Mouse (Mus musculus) frontal cortex, postnatal 36 days (tissue): ENCODE data around the gene Muc1.
"Not testable (repeated sequence)": the region's sequence is repeated elsewhere in the genome, so short reads cannot be mapped to it uniquely, and the experiment has no call there.

Source experiments
- DNase-seq, 2 experiments: peaks; one replicate each; pipeline ENCODE4 v3.0.0; 2022; ENCODE audit warnings: low spot score in 2 of 2

Gene Muc1

DNA sequence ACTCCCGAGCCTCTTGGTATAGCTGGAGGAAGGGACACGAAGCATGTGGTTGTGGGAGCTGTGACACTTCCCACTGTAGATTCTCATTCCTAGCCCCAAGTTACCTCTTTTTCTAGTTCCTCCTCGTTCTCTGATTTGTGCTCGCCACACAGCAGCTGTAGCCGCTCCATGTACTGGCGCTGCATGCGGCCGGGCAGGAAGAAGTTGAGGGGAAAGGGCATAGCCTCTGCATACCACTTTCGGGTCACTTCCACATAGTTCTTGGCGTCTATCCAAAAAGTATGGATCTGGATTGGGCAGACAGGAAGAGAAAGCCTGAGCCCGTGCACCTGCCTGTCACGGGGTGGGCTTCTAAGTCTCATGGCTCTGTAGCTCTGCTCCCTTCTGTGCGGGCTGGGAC, 18.7 kb upstream of the Muc1 start:
- no peak for DNase-seq

DNA sequence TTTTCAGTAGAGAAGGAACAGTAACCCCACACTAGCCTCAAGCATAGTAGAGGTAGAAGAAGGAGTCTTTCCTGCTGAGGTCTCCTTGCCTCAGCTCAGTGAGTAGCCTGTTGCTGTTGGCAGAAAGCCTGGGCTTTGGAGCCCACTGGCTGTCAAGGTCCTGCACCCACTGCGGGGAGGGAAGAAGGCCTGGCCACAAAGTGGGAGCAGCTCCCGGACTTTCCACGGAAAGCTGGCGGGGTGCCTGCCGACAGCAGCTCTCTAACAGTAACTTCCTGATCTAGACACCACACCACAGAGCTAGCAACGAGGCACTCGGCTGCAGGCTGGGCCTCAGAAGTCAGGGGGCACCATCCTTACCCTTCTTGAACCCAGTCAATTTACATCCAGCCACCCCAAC, 18.1 kb upstream of the Muc1 start:
- DNase-seq = no peak

DNA sequence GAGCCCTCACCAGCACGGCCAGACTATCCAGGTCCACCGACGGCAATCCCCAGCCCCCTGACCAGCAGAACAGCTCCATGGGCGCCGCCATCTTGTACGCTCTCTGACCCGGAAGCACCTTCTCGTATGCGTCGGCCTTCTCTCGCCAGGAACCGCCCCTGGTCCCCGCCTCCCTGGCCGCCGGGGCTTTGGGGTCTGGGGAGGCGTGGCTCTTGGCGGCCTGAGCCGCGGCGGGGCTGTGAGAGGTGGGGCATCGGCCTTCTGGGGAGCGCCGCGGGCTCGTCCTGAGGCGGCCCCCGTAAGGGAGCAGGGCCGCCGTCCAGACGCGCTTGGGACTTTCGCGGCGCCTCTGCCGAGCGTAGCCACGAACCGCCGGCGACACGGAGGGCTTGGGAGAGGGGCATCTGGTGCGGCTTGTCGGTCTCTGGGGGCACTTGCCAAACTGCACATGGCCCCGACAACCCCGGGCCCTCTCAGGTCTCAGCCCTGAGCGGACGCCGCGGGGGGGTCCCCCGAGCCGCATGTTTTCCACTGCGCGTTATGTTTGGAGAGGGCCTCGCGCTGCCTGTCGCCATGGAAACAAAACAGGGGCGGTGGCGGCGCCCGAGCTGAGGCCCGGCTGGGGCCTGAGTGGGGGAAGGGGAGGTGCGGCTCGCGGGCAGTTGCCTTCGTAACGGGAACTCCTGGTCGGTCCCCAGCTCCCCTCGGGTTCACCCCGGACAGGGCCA, 14.9 kb upstream of the Muc1 start:
- DNase-seq = peak; percentile 93

DNA sequence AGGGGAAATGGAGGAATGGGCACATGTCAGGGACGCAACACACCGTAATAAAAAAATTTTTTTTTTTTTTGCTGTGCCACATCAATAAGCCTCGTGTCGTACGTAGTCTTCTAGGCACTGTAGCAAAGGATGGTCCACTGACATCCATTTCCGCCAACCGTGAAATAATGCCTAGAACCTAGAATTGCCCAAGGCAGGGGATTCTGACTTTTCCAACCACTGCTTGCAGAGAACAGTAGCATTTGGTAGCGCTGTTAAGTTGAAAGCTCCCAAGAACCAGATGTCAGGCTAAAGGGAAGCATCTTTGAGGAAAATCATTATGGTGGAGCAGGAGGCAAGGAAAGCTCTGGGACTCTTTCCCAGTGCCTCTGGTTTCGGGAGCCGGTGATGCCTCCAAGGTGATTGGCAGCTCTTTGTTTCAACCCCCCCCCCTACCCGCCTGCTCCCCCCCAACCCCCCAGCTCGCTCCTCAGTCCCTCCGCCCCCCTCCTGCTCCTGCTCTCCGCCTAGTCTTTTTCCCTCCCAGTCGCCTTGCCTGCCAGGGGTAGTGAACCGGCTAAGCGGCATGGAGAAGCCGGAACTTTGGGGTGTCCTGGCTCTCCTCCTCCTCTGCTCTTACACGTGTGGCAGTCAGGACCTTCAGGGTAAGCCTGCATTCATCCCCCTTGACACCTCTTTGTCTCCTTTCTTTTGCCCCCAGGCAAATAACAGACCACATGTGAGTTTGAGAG, 14.0 kb upstream of the Muc1 start, which contains the start of gene Thbs3:
Gene Thbs3 (plus strand): TSS at position 500 of the 731 bp plus-strand sequence.
- DNase-seq = no peak

DNA sequence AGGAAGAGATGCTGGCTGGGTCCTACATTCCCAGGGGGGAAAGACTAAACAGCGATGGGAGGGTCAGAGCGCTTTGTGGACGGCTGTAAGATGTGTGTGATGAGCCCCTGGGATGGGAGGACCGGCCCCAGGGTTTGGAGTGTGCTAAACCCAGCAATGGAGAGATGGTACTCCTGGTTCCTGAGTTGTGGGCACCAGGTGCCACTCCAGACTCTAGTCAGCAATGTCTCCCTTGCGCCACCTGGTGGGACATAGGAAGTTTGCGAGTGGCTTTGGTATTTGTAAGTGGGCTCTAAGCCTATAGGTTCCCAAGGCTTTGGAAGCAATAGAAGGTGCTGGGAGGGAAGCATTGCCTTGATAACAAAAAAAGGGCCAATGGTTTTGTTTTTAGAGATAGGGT, 13.0 kb upstream of the Muc1 start:
- peak; percentile 83 to 90 for DNase-seq

DNA sequence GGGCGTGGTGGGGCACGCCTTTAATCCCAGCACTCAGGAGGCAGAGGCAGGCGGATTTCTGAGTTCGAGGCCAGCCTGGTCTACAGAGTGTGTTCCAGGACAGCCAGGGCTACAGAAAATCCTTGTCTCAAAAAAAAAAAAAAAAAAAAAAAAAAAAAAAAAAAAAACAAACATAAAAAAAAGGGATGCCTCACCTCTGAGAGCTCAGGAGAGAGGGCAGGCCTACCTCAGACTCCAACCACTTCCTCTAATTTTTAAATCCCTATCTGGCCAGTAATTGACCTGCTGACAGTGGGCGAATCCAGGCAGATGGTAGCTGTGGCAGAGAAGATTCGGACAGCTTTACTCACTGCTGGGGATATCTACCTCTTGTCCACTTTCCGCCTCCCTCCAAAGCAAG, 12.4 kb upstream of the Muc1 start:
- not testable (repeated sequence) for DNase-seq

DNA sequence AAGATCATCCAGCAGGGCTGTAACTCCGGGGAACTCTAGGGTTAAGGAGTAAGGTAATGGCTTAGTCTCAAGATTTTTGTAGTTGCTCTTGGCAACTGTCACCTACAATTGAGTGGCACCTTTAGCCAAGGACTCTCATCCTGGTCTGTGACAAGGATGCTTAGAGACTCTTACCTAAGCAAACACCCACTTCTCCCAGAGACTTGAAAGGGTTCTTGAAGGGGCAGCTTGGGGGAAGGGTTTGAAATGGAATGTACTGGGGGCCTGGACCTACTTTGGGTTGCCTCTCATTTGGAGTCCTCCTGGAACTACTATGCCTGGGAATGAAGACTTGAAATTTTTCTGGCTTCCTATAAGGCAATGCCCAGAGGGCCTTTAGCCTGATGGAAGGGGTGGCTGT, 10.6 kb upstream of the Muc1 start:
- no peak for DNase-seq

DNA sequence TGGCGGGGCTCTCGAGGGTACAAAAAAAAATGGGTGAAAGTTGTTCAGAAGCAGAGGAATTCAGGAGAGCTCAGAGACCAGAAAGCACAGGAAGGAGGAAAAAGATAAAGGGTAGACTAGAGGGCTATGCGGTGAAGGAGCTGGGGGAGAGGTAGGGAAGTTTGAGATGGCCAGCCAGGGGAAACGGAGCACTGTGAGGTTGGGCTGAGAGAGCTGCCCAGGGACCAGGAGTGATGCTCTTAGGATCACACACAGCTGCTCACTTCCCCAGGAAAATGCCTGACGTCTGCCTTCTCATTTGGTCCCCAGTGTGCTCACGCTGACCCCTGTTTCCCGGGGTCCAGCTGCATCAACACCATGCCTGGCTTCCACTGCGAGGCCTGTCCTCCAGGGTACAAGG, 9.3 kb upstream of the Muc1 start:
- no peak for DNase-seq

DNA sequence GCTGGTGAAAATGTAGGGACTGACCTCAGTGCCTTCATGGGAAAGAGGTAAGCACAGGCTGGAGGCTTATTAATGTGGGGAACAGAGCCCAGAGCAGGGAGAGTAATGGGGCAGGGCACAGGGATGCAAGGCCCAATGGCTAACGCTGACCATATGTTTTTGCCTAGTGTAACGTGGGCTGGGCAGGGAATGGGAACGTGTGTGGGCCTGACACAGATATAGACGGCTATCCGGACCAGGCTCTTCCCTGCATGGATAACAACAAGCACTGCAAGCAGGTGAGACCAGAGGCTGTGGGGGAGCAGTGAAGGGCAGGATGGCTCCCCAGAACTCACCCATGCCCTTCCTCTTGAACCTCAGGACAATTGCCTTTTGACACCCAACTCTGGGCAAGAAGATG, 7.7 kb upstream of the Muc1 start:
- DNase-seq = no peak

DNA sequence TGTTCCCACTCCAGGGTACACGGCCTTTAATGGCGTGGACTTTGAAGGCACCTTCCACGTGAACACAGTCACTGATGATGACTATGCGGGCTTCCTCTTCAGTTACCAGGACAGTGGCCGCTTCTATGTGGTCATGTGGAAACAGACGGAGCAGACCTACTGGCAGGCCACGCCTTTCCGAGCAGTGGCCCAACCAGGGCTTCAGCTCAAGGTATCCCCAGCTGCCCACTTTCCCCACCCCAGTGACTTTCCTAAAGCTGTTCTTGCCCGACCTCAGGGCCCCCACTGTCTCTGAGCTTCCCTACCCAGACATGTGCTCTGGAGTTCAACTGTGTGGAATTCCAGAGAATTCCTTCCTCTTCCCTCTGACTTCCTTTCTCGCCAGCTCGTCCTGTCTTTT, 4.1 kb upstream of the Muc1 start:
- DNase-seq = no peak

DNA sequence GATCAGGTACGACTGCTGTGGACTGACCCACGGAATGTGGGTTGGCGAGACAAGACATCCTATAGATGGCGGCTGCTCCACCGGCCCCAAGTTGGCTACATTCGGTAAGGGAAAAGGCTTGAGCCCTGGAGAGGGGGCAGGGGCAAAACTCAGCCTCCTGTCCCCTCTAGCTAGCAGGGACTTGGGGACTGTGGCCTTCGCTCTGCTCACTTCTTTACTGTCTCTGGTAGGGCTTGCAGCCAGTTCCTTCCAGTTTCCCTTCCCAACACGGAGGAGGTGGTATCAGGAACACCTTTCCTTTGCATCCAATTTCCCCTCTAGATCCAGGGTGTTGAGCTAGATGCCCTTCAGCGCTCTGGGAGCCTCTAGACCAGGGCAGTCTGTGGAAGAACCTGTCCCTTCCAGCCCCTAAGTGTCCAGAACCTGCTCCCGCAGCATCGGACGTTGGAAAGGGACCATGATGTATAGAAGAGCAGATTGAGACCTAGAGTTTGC, 3.5 kb upstream of the Muc1 start:
- no peak for DNase-seq

DNA sequence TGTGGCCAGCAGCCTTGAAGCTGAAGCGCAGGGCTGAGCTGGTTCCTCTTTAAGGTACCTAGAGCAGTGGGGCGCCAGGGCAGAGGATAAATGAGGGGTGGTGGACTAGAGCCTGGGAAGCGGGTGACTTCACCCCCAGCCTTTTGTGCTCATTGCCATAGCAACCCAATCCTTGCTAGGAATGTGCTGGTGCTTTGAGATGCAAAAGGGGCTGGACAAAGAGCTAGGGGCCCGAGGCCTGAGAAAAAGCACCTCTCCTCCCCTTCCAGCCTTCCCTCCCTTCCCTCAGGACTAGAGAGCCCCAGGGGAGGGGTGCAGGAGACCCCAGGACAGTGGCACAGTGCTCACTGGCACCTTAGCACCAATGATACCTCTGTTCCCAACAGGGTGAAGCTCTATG, 2.9 kb upstream of the Muc1 start:
- DNase-seq = peak in 1 of 2 experiments; percentile 60

DNA sequence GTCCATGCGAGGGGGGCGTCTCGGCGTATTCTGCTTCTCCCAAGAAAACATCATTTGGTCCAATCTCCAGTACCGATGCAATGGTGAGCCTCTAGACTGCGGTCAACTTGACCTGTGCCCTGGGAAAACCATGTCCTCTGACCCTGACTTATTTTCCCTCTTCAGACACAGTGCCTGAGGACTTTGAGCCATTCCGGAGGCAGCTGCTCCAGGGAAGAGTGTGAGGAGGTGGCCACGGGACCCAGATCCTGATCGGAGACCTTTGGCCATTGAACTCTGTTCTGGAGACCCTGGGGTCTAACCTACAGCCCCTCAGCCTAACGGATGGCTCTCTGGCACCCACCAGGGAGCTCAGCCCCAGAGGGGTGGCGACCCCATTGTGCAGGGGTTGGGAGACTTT, 2.5 kb upstream of the Muc1 start:
- DNase-seq = no peak

DNA sequence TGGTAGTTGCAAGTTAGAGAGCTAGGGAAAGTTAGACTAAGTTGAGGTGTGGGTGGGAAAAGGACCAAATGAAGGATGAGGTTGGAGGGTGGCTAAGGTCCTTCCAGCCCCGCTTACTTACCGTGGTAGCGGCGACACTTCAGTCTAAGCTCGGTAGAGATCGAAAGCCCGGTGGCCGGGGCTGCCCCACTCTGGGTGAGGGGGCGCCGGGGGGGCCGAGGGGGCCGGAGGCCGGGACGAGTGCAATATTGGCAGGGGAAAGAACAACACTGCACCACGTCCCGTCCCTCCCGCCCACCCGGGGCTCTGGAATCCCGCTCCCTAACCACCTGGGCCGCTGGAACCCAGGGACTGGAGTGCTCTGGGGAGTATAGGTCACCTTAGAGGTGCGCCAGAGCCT, 2.0 kb upstream of the Muc1 start, which contains the start of gene Mtx1:
Gene Mtx1 (minus strand): TSS at position 189 of the 400 bp plus-strand sequence.
- no peak for DNase-seq

DNA sequence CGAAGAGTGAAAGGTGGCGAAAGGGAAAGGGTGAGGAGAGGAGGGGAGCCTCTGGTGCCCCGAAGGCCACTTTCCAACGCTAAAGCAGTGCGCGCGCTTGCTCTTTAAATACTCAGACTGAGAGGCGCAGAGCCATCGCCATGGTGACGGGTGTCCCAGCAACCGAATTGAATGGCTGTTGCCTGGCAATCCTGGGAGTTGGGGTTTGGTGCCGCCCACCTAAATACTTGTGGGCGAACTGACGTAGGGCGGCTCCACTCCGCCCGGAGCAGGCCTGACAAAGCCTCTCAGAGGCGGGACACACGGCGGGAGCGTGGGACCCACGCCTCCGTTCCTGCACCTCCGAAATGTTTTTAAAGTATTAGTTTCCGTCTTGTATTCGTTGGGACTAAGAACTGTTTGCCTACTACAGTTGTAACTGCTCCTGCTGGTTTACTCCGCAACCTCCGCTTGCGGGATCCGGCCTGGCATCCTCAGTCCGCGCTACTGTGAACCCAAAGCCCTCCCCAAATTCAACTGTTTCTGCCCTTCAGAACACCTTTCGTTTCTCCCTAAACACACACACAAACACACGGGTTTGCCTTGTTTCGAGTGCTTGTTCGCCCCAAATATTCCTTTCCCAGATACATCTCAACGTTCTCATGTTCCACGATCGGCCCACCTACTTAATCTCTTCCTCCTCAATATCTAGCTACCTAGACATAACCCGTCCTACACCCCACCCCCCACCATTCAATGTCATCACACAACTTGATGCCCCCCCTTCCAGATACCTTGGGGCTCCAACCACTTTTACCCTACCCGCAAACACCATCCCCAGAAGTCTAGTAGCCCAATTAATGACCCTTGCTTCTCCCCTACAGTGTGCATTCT, 1.3 kb upstream of the Muc1 start:
- peak; percentile 89 to 96 for DNase-seq

DNA sequence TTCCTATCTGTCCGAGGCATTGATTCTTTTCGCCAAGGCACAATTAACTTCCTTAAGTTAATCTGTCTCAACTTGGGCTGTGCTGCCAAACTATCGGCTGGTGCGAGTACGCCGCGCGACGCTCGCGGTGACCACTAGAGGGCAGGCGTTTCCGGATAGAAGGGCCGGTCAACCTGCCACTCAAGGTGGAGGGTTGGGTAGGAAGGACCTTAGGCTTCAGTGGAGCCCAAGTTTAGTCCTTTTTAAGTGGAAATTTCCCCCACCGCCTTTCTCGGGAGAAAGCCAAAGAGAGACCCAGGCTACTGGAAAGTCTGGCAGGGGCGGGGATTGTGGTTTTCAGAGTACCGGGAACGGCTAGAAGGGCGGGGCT, 692 bp upstream of the Muc1 start:
- peak; percentile 88 for DNase-seq

DNA sequence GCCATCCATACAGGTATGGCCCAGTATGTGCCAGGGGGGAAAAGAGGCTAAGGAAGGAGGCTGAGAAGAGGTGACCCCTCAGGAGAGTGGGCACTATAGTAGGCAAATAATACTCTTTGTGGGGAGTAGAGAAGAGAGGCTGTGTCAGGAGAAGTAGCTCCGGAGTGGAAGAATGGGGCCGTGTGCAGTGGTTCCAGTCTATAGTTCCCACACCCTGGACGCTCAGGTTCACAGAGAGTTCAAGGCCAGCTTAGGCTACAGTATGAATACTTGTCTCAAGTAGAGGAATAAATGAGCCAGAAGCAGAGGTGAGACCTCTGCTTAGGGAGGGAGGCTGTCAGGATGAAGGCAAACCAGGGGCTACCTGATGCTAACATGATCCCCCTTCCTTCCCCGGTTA, 419 bp downstream of the Muc1 start:
- DNase-seq = no peak

DNA sequence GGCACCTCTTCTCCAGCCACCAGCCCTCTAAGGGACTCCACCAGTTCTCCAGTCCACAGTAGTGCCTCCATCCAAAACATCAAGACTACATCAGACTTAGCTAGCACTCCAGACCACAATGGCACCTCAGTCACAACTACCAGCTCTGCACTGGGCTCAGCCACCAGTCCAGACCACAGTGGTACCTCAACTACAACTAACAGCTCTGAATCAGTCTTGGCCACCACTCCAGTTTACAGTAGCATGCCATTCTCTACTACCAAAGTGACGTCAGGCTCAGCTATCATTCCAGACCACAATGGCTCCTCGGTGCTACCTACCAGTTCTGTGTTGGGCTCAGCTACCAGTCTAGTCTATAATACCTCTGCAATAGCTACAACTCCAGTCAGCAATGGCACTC, 1.7 kb downstream of the Muc1 start:
- no peak for DNase-seq

DNA sequence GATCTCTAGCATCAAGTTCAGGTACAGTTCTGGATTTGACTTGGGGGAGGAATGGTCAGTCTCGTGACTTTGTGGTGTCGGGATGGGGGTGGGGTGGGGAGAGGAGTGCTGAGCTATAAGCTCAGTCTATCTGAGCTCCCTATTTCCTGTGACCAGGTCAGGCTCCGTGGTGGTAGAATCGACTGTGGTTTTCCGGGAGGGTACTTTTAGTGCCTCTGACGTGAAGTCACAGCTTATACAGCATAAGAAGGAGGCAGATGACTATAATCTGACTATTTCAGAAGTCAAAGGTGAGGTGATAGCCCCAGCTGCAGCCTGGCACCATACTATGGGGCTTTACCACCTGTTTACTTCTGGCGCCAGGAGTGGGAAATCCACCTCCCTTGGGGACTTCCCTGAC, 2.5 kb downstream of the Muc1 start:
- no peak for DNase-seq

DNA sequence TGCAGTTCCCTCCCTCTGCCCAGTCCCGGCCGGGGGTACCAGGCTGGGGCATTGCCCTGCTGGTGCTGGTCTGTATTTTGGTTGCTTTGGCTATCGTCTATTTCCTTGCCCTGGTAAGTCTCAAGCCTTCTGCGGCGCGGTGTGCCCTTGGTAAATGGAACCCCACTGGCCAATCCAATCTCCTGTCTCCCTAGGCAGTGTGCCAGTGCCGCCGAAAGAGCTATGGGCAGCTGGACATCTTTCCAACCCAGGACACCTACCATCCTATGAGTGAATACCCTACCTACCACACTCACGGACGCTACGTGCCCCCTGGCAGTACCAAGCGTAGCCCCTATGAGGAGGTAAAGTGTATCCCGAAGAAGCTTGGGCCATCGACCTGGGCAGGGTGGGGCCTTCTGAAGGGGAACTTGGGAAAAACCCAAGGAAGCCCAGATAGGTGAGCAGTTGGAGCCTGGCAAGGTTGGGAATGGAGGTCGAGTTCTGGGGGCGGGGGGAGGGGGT, 3.0 kb downstream of the Muc1 start:
- no peak for DNase-seq

DNA sequence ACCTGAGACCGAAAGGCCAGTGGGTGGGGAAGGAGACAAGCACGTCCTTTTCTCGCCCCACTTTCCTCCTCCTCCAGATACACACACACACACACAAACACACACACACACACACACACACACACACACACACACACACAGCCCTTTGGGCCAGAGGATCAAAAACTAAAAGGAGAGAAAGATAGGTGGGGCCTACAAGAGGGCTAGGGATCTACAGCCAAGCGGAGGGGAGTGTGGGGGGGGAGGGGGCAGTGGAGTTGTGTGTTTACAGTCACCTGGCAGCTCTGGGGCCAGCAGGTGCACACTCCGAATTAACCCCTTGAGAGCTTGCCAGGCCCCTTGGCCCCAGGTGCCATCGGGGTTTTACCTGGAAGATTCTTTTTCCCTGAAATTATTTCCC, 3.8 kb downstream of the Muc1 start:
- no peak for DNase-seq

DNA sequence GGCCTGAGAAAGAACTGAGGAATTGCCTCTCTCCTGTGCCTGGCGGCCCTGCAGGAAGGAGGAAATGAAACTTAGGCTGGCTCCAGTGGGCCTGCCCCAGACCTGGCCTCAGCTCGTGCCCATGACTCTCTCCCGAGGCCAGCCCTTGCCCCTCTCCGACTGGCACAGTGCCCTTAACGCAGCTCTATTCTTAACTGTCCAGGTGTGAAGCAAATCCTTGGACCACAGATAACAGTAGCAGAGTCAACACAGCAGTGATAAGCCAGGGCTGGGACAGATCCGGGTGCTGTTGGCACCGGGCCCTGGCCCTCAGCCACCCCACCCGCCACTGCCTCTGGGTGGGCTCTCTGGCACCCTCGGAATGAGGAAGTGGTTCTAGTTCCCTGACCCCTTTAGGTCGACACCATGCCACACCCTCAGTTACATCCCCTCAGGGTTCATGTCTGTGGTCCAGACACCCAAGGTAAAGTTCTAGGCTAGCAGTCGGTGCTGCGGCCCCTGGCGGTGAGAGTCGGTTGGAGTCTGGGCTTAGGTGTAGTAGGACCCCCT, 4.8 kb downstream of the Muc1 start:
- no peak for DNase-seq
